Mouse (Mus musculus): ENCODE data around the gene Cyp2g1. TPM values are rescaled to one million over a fixed set of nuclear protein-coding genes. Genes with fewer than 3 reads are reported as not detected.

The Cyp2g1 gene
- not detected for total RNA-seq (2023)

DNA sequence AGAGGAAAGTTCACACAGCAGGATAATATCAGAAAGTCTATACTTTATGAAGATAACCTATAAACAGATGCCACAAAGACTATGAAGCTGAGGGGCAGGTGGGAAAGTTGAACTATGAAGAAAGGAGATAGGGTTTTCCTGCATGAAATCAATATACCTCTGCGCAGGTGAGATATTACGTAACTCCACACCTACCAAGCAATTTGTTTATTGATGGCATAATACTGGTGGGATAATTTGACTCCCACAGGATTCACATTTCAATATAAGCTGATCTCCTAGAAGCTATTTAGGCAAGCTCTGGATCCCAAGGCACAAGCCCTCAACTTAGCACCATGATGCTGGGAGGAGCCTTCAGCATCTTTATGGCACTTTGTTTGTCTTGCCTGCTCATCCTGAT, at the start of gene Cyp2g1:
Cyp2g1 (plus strand) TSS at position 301 of the 400 bp plus-strand sequence.

DNA sequence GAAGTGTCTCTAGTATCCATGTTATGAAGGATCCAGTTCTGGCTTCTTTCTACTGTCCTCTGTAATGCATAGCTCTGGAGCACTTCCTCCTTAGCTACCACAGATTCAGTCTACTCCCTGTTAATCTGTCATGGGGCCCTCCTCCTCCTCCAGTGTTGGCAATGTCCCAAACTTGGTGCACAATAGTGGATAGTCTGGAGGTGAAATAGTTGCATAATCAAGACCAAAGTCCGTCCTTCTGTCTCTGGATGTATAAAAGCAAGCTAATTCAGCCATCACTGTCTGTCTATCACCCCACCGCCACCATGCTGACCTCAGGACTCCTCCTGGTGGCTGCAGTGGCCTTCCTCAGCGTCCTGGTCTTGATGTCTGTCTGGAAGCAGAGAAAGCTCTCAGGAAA, 26.4 kb downstream of the Cyp2g1 start, which contains the start of gene Cyp2a5:
Cyp2a5 (plus strand) TSS at position 247 of the 400 bp plus-strand sequence.

Other genes starting within 250 kb of the Cyp2g1 start
- gene Vmn1r185, start 190.4 kb upstream of the Cyp2g1 start, total RNA-seq (2023): not detected
- not detected for gene Cyp2b23, start 122.5 kb upstream of the Cyp2g1 start, total RNA-seq (2023)
- gene Cyp2b19, start 51.8 kb upstream of the Cyp2g1 start, total RNA-seq (2023): not detected
- not detected for gene Cyp2a5, start 26.4 kb downstream of the Cyp2g1 start, total RNA-seq (2023)
- gene Cyp2a22, start 130.5 kb downstream of the Cyp2g1 start, total RNA-seq (2023): not detected
- not detected for gene Cyp2a12, start 220.2 kb downstream of the Cyp2g1 start, total RNA-seq (2023)

All from CD4-positive naive resting alpha-beta T cell, adult 76 days (primary cell).